Mouse (Mus musculus): ENCODE results near the gene Lrba.
A peak's percentile ranks its signal among the peaks of the same experiment; 100 is the strongest.

Gene Lrba

GRCm38 (mm10) chr3:86797871-86798460, 573.5 kb downstream of the Lrba start:
- DNase-seq (ENCODE audit: low read depth) = no peak

- DNase-seq (ENCODE audit: low read depth) = peak; percentile 13
Observed at GRCm38 (mm10) chr3:86799041-86799440, 574.6 kb downstream of the Lrba start.

- no peak for DNase-seq (ENCODE audit: low read depth)
Observed at GRCm38 (mm10) chr3:86800841-86801240, 576.4 kb downstream of the Lrba start.

- no peak for DNase-seq (ENCODE audit: low read depth)
Observed at GRCm38 (mm10) chr3:86802825-86803224, 578.3 kb downstream of the Lrba start.

- no peak for DNase-seq (ENCODE audit: low read depth)
Observed at GRCm38 (mm10) chr3:86804265-86804664, 579.8 kb downstream of the Lrba start.

GRCm38 (mm10) chr3:86806834-86807233, 582.4 kb downstream of the Lrba start:
- no peak for DNase-seq (ENCODE audit: low read depth)

GRCm38 (mm10) chr3:86807750-86808467, 583.4 kb downstream of the Lrba start:
- DNase-seq (ENCODE audit: low read depth) = peak; percentile 28

- DNase-seq (ENCODE audit: low read depth) = no peak
Observed at GRCm38 (mm10) chr3:86809199-86809598, 584.7 kb downstream of the Lrba start.

- DNase-seq (ENCODE audit: low read depth) = no peak
Observed at GRCm38 (mm10) chr3:86809646-86810045, 585.2 kb downstream of the Lrba start.

- no peak for DNase-seq (ENCODE audit: low read depth)
Observed at GRCm38 (mm10) chr3:86810908-86811307, 586.4 kb downstream of the Lrba start.

- peak; percentile 69 for DNase-seq (ENCODE audit: low read depth)
Observed at GRCm38 (mm10) chr3:86812689-86813088, 588.2 kb downstream of the Lrba start.

GRCm38 (mm10) chr3:86818001-86818585, 593.6 kb downstream of the Lrba start:
- DNase-seq (ENCODE audit: low read depth) = no peak

- DNase-seq (ENCODE audit: low read depth) = no peak
Observed at GRCm38 (mm10) chr3:86819372-86819771, 594.9 kb downstream of the Lrba start.

GRCm38 (mm10) chr3:86820344-86820743, 595.9 kb downstream of the Lrba start:
- no peak for DNase-seq (ENCODE audit: low read depth)

- DNase-seq (ENCODE audit: low read depth) = no peak
Observed at GRCm38 (mm10) chr3:86821383-86821782, 596.9 kb downstream of the Lrba start.

- DNase-seq (ENCODE audit: low read depth) = no peak
Observed at GRCm38 (mm10) chr3:86827506-86827905, 603.0 kb downstream of the Lrba start.

GRCm38 (mm10) chr3:86832115-86832514, 607.6 kb downstream of the Lrba start:
- DNase-seq (ENCODE audit: low read depth) = no peak

All from c-Kit-positive CD71-negative TER-119-negative erythroid progenitor cells, embryonic 14.5 days (primary cell).